Mouse (Mus musculus) lung, postnatal 0 days (tissue): ENCODE data around the gene Ankrd28. TPM values are rescaled to one million over a fixed set of nuclear protein-coding genes. Genes with fewer than 3 reads are reported as not detected.

ENCODE experiments used
- ATAC-seq: fragments of 200-750 bp; cut with Nextera tagmentation; 2 replicates; pipeline ENCODE4 v1.8.0; 2017; ENCODE audit warnings: moderate library complexity
- DNase-seq: peaks from one replicate; pipeline ENCODE4 v3.0.0-alpha.2; 2016; ENCODE audit warnings: low spot score
- H3K27ac ChIP-seq: fragments of 300-500 bp; sonication (generic); 2 replicates; pipeline ENCODE4 v1.5.1; 2014; ENCODE audit warnings: antibody characterized with exemption, mild to moderate bottlenecking, low read length, mixed read lengths
- H3K27me3 ChIP-seq: fragments of 300-500 bp; sonication (generic); replicated peaks from 2 replicates; pipeline ENCODE4 v1.6.1; 2014; ENCODE audit warnings: low read length, mixed read lengths; ENCODE audit not compliant: insufficient read depth
- H3K36me3 ChIP-seq: fragments of 300-500 bp; sonication (generic); 2 replicates; pipeline ENCODE4 v1.6.1; 2014; ENCODE audit warnings: low read length, mixed read lengths; ENCODE audit not compliant: insufficient read depth
- H3K4me1 ChIP-seq: fragments of 300-500 bp; sonication (generic); 2 replicates; pipeline ENCODE4 v1.6.1; 2014; ENCODE audit warnings: antibody characterized with exemption, low read depth, low read length, mixed read lengths; ENCODE audit not compliant: insufficient read depth
- H3K4me2 ChIP-seq: fragments of 300-500 bp; sonication (generic); replicated peaks from 2 replicates; pipeline ENCODE4 v1.6.1; 2014; ENCODE audit warnings: low read depth, mild to moderate bottlenecking, low read length, moderate library complexity, mixed read lengths
- H3K4me3 ChIP-seq: fragments of 300-500 bp; sonication (generic); 2 replicates; pipeline ENCODE4 v1.5.1; 2014; ENCODE audit warnings: low read depth, low read length
- H3K9ac ChIP-seq: fragments of 300-500 bp; sonication (generic); replicated peaks from 2 replicates; pipeline ENCODE4 v1.6.1; 2014; ENCODE audit warnings: low read depth, mild to moderate bottlenecking
- H3K9me3 ChIP-seq: fragments of 300-500 bp; sonication (generic); 2 replicates; pipeline ENCODE4 v1.6.1; 2016; ENCODE audit warnings: low read length, mixed read lengths
- CTCF ChIP-seq: IDR thresholded peaks from 2 replicates; pipeline ENCODE4 v1.5.1; 2016; ENCODE audit warnings: antibody characterized with exemption, mild to moderate bottlenecking
- EP300 ChIP-seq: IDR thresholded peaks from 2 replicates; pipeline ENCODE4 v1.6.1; 2016; ENCODE audit warnings: antibody characterized with exemption, mild to moderate bottlenecking, control low read depth
- WGBS: fragments of 180-500 bp; shearing (Covaris S2); extraction: QIAGEN DNeasy Blood & Tissue Kit; methylation state at CpG from one replicate; pipeline ENCODE4 v1.1.7; 2014; 5-methylcytosine and 5-hydroxymethylcytosine counted together
- polyA plus RNA-seq: library from polyadenylated mRNA; unstranded; fragments of >200 nt; fragmentation: Nextera tagmentation; extraction: Ambion mirVana; gene quantifications from 2 replicates; pipeline ENCODE4 v1.2.1, GENCODE M21; 2015

The Ankrd28 gene
- polyA plus RNA-seq, 1 experiment from 2014 or later = 3.8 TPM

- Histone ChIP-seq H3K4me2 (peak overlapping the region; percentile 95), H3K4me1 (no peaks in the 10 kb centered on the region), H3K9me3 (no peaks in the 10 kb centered on the region; the same call in 1 of the 2 replicates), H3K27ac (no peak overlapping the region), H3K27me3 (no peaks in the 10 kb centered on the region), H3K9ac (no peak overlapping the region; the same call in 1 of the 2 replicates), H3K4me3 (peak overlapping the region; percentile 88), H3K36me3 (no peaks in the 10 kb centered on the region)
- DNase-seq = no peak
- WGBS = 3% methylated on average over 7 of the region's 7 CpGs
- TF ChIP-seq EP300 = no peak
- no peak for TF ChIP-seq CTCF
- no peak for ATAC-seq
Observed at GRCm38 (mm10) chr14:31831370-31831712, 890 bp upstream of the Ankrd28 start.

- H3K9ac ChIP-seq = peak overlapping the region; percentile 70
- H3K4me1 ChIP-seq = no peaks in the 10 kb centered on the region
- peak; percentile 68 for DNase-seq
- under 1% methylated on average over 45 of the region's 97 CpGs for WGBS
- peak overlapping the region; percentile 90 for H3K27ac ChIP-seq
- peak overlapping the region; percentile 88 for H3K4me3 ChIP-seq
- ATAC-seq = peak; percentile 82
- no peaks in the 10 kb centered on the region for H3K36me3 ChIP-seq
- no peaks in the 10 kb centered on the region for H3K27me3 ChIP-seq
- no peak for TF ChIP-seq CTCF
- TF ChIP-seq EP300 = no peak
- no peaks in the 10 kb centered on the region for H3K9me3 ChIP-seq
- peak overlapping the region; percentile 95 for H3K4me2 ChIP-seq
Observed at GRCm38 (mm10) chr14:31829761-31830562, 489 bp downstream of the Ankrd28 start.

GRCm38 (mm10) chr14:31827221-31827620 lies 3.2 kb downstream of the Ankrd28 start:
- TF ChIP-seq EP300 (no peak), CTCF (no peak)

GRCm38 (mm10) chr14:31809942-31810341 lies 20.5 kb downstream of the Ankrd28 start:
- H3K4me2 ChIP-seq = no peak overlapping the region
- no peak overlapping the region for H3K4me3 ChIP-seq
- WGBS = 90% methylated on average over 5 of the region's 5 CpGs
- H3K9ac ChIP-seq = no peak overlapping the region
- TF ChIP-seq EP300 = no peak
- TF ChIP-seq CTCF = peak; percentile 11; the same call in 1 of the 2 replicates
- no peak overlapping the region for H3K27ac ChIP-seq
- no peaks in the 10 kb centered on the region for H3K36me3 ChIP-seq
- DNase-seq = peak; percentile 19
- H3K27me3 ChIP-seq = no peaks in the 10 kb centered on the region
- ATAC-seq = no peak
- H3K4me1 ChIP-seq = no peaks in the 10 kb centered on the region
- H3K9me3 ChIP-seq = peaks cover 2% of the 10 kb centered on the region; the same call in 1 of the 2 replicates

More at GRCm38 (mm10) chr14:31827221-31827620, 3.2 kb downstream of the Ankrd28 start:
- Histone ChIP-seq H3K9ac (no peak overlapping the region), H3K4me2 (no peak overlapping the region), H3K36me3 (no peaks in the 10 kb centered on the region), H3K9me3 (no peaks in the 10 kb centered on the region), H3K4me3 (no peak overlapping the region), H3K27me3 (no peaks in the 10 kb centered on the region), H3K27ac (no peak overlapping the region), H3K4me1 (no peaks in the 10 kb centered on the region)
- ATAC-seq = no peak
- no peak for DNase-seq

- Histone ChIP-seq H3K4me3 (no peak overlapping the region), H3K27ac (no peak overlapping the region), H3K36me3 (no peaks in the 10 kb centered on the region), H3K9me3 (peaks cover 2% of the 10 kb centered on the region; the same call in 1 of the 2 replicates), H3K4me2 (no peak overlapping the region), H3K27me3 (no peaks in the 10 kb centered on the region), H3K9ac (no peak overlapping the region), H3K4me1 (no peaks in the 10 kb centered on the region)
- TF ChIP-seq EP300 = no peak
- no peak for TF ChIP-seq CTCF
- no peak for ATAC-seq
- WGBS = 66% methylated on average over 2 of the region's 2 CpGs
- no peak for DNase-seq
Observed at GRCm38 (mm10) chr14:31803791-31804190, 26.7 kb downstream of the Ankrd28 start.

- TF ChIP-seq EP300 (no peak), CTCF (no peak)
- no peaks in the 10 kb centered on the region for H3K36me3 ChIP-seq
- 79% methylated on average over 7 of the region's 7 CpGs for WGBS
- ATAC-seq (no peak), DNase-seq (no peak)
- H3K9ac ChIP-seq = no peak overlapping the region
- no peaks in the 10 kb centered on the region for H3K9me3 ChIP-seq
- H3K4me1 ChIP-seq = no peaks in the 10 kb centered on the region
- H3K27me3 ChIP-seq = no peaks in the 10 kb centered on the region
- no peak overlapping the region for H3K27ac ChIP-seq
- H3K4me3 ChIP-seq = no peak overlapping the region
- H3K4me2 ChIP-seq = no peak overlapping the region
Observed at GRCm38 (mm10) chr14:31800976-31801375, 29.5 kb downstream of the Ankrd28 start.
